Mouse (Mus musculus): ENCODE measurements around the gene Creb5.

The Creb5 gene

GRCm38 (mm10) chr6:53541798-53542197, 254.7 kb downstream of the Creb5 start:
- no peak for DNase-seq (ENCODE audit: extremely low read depth, low read depth)

GRCm38 (mm10) chr6:53545483-53545900, 258.4 kb downstream of the Creb5 start:
- DNase-seq (ENCODE audit: extremely low read depth, low read depth), result no peak

GRCm38 (mm10) chr6:53545989-53546388, 258.9 kb downstream of the Creb5 start:
- no peak for DNase-seq (ENCODE audit: extremely low read depth, low read depth)

- DNase-seq (ENCODE audit: extremely low read depth, low read depth), result no peak
These were observed 261.2 kb downstream of the Creb5 start for GRCm38 (mm10) chr6:53548236-53548635.

- no peak for DNase-seq (ENCODE audit: extremely low read depth, low read depth)
These were observed 262.3 kb downstream of the Creb5 start for GRCm38 (mm10) chr6:53549409-53549808.

GRCm38 (mm10) chr6:53556050-53556449, 269.0 kb downstream of the Creb5 start:
- no peak for DNase-seq (ENCODE audit: extremely low read depth, low read depth)

- DNase-seq (ENCODE audit: extremely low read depth, low read depth), result no peak
These were observed 273.9 kb downstream of the Creb5 start for GRCm38 (mm10) chr6:53560928-53561327.

GRCm38 (mm10) chr6:53562586-53562985, 275.5 kb downstream of the Creb5 start:
- no peak for DNase-seq (ENCODE audit: extremely low read depth, low read depth)

GRCm38 (mm10) chr6:53563546-53564185, 276.6 kb downstream of the Creb5 start:
- DNase-seq (ENCODE audit: extremely low read depth, low read depth), result no peak

GRCm38 (mm10) chr6:53569436-53569835, 282.4 kb downstream of the Creb5 start:
- DNase-seq (ENCODE audit: extremely low read depth, low read depth), result no peak

GRCm38 (mm10) chr6:53570906-53571305, 283.8 kb downstream of the Creb5 start:
- DNase-seq (ENCODE audit: extremely low read depth, low read depth), result no peak

GRCm38 (mm10) chr6:53571571-53572122, 284.6 kb downstream of the Creb5 start:
- DNase-seq (ENCODE audit: extremely low read depth, low read depth), result no peak

GRCm38 (mm10) chr6:53572456-53572855, 285.4 kb downstream of the Creb5 start:
- DNase-seq (ENCODE audit: extremely low read depth, low read depth), result no peak

GRCm38 (mm10) chr6:53572979-53573710, 286.1 kb downstream of the Creb5 start:
- no peak for DNase-seq (ENCODE audit: extremely low read depth, low read depth)

GRCm38 (mm10) chr6:53573711-53574065, 286.6 kb downstream of the Creb5 start:
- no peak for DNase-seq (ENCODE audit: extremely low read depth, low read depth)

GRCm38 (mm10) chr6:53574097-53574496, 287.0 kb downstream of the Creb5 start:
- DNase-seq (ENCODE audit: extremely low read depth, low read depth), result no peak

GRCm38 (mm10) chr6:53575191-53575590, 288.1 kb downstream of the Creb5 start:
- no peak for DNase-seq (ENCODE audit: extremely low read depth, low read depth)

GRCm38 (mm10) chr6:53575836-53576235, 288.8 kb downstream of the Creb5 start:
- DNase-seq (ENCODE audit: extremely low read depth, low read depth), result no peak

- DNase-seq (ENCODE audit: extremely low read depth, low read depth), result no peak
These were observed 289.8 kb downstream of the Creb5 start for GRCm38 (mm10) chr6:53576841-53577240.

- DNase-seq (ENCODE audit: extremely low read depth, low read depth), result no peak
These were observed 290.7 kb downstream of the Creb5 start for GRCm38 (mm10) chr6:53577776-53578175.

- no peak for DNase-seq (ENCODE audit: extremely low read depth, low read depth)
These were observed 293.3 kb downstream of the Creb5 start for GRCm38 (mm10) chr6:53580346-53580745.

GRCm38 (mm10) chr6:53583234-53583875, 296.3 kb downstream of the Creb5 start:
- DNase-seq (ENCODE audit: extremely low read depth, low read depth), result no peak
